Mouse (Mus musculus): ENCODE measurements at regions not wholly inside any gene's neighbourhood (a gene's known extent, or its start where the extent isn't known, plus 50 kb on each side); places are given as distances from the start of the nearest gene placed in this dataset.

- TF ChIP-seq CTCF (IDR thresholded peaks at IDR 0.05; ENCODE audit: low read depth, low read length) = no peak
- no peak for TF ChIP-seq POLR2A (IDR thresholded peaks at IDR 0.05; ENCODE audit: extremely low read depth, insufficient read depth, low read length)
Observed at GRCm38 (mm10) chr1:61265706-61266127, 288.0 kb downstream of the Icos start.

Measured in liver, adult 2 months (tissue).